Mouse (Mus musculus): ENCODE data around the gene Xntrpc. TPM values are rescaled to one million over a fixed set of nuclear protein-coding genes. Genes with fewer than 3 reads are reported as not detected.
A peak's percentile ranks its signal among the peaks of the same experiment; 100 is the strongest.
"Not testable (repeated sequence)": the region's sequence is repeated elsewhere in the genome, so short reads cannot be mapped to it uniquely, and the experiment has no call there.

The Xntrpc gene
- polyA plus RNA-seq (2015; fragmentation: Nextera tagmentation; extraction: Ambion mirVana) = 0.22 and 0.28 TPM in 2 replicates

GRCm38 (mm10) chr7:102065046-102065891 lies at the start of gene Xntrpc, which contains the start of the genes Rnf121 and Xndc1:
Xntrpc (plus strand) TSS chr7:102065713.
Rnf121 (minus strand) TSS chr7:102065469.
Xndc1 (plus strand) TSS chr7:102065511.
- peak within 1 kb of the TSS; percentile 77 for H3K4me2 ChIP-seq
- no peaks in the 10 kb centered on the region for H3K27me3 ChIP-seq
- under 1% methylated on average over 56 of the region's 56 CpGs for WGBS (ENCODE audit: insufficient replicate concordance)

GRCm38 (mm10) chr7:102016936-102017335 lies 48.6 kb upstream of the Xntrpc start:
- Histone ChIP-seq H3K9me3 (replicated peaks) (no peaks in the 10 kb centered on the region), H3K27ac (peak overlapping the region; percentile 18; the same call in 1 of the 2 replicates), H3K36me3 (peaks cover 92% of the 10 kb centered on the region), H3K4me2 (peak overlapping the region; percentile 21; the same call in 1 of the 2 replicates), H3K4me3 (replicated peaks) (0 out of 2 replicates have a peak overlapping the region, but pooled peaks have one; percentile 6), H3K9ac (no peak overlapping the region), H3K27me3 (no peaks in the 10 kb centered on the region), H3K4me1 (replicated peaks) (peaks cover 10% of the 10 kb centered on the region)
- 75% methylated on average over 4 of the region's 4 CpGs for WGBS (ENCODE audit: insufficient replicate concordance)
- no peak for ATAC-seq (ENCODE audit: low read depth)
- DNase-seq = no peak

More at GRCm38 (mm10) chr7:102065046-102065891, at the start of gene Xntrpc, which contains the start of the genes Rnf121 and Xndc1:
- Histone ChIP-seq H3K9ac (peak within 1 kb of the TSS; percentile 79), H3K4me3 (replicated peaks) (peak within 1 kb of the TSS; percentile 78), H3K36me3 (peaks cover 10% of the 10 kb centered on the region), H3K9me3 (replicated peaks) (no peaks in the 10 kb centered on the region), H3K4me1 (replicated peaks) (peaks cover 54% of the 10 kb centered on the region), H3K27ac (peak within 1 kb of the TSS; percentile 62)
- DNase-seq (peak; percentile 88), ATAC-seq (ENCODE audit: low read depth) (peak; percentile 98)

- ATAC-seq (ENCODE audit: low read depth) (no peak), DNase-seq (no peak)
- Histone ChIP-seq H3K27ac (no peak overlapping the region; the same call in 1 of the 2 replicates), H3K4me1 (replicated peaks) (peaks cover 10% of the 10 kb centered on the region), H3K36me3 (peaks cover 92% of the 10 kb centered on the region), H3K4me2 (peak overlapping the region; percentile 21; the same call in 1 of the 2 replicates), H3K9me3 (replicated peaks) (no peaks in the 10 kb centered on the region), H3K9ac (peak overlapping the region; percentile 39), H3K27me3 (no peaks in the 10 kb centered on the region), H3K4me3 (replicated peaks) (0 out of 2 replicates have a peak overlapping the region, but pooled peaks have one; percentile 6)
- WGBS (ENCODE audit: insufficient replicate concordance) = 76% methylated on average over 5 of the region's 5 CpGs
Measured at GRCm38 (mm10) chr7:102017452-102017851, 48.1 kb upstream of the Xntrpc start.

- no peaks in the 10 kb centered on the region for H3K27me3 ChIP-seq
- peaks cover 92% of the 10 kb centered on the region for H3K36me3 ChIP-seq
- peaks cover 10% of the 10 kb centered on the region for H3K4me1 ChIP-seq (replicated peaks)
- 77% methylated on average over 7 of the region's 7 CpGs for WGBS (ENCODE audit: insufficient replicate concordance)
- no peak overlapping the region for H3K4me2 ChIP-seq
- peak overlapping the region; percentile 34; the same call in 1 of the 2 replicates for H3K27ac ChIP-seq
- H3K4me3 ChIP-seq (replicated peaks) = no peak overlapping the region
- no peaks in the 10 kb centered on the region for H3K9me3 ChIP-seq (replicated peaks)
- ATAC-seq (ENCODE audit: low read depth) = no peak
- no peak overlapping the region for H3K9ac ChIP-seq
- no peak for DNase-seq
Measured at GRCm38 (mm10) chr7:102018034-102018433, 47.5 kb upstream of the Xntrpc start.

- Histone ChIP-seq H3K36me3 (peaks cover 92% of the 10 kb centered on the region), H3K4me1 (replicated peaks) (peaks cover 10% of the 10 kb centered on the region), H3K27ac (peak within 1 kb of the TSS; percentile 34; the same call in 1 of the 2 replicates), H3K9ac (peak within 1 kb of the TSS; percentile 39; the same call in 1 of the 2 replicates), H3K4me2 (peak within 1 kb of the TSS; percentile 21; the same call in 1 of the 2 replicates), H3K4me3 (replicated peaks) (0 out of 2 replicates have a peak within 1 kb of the TSS, but pooled peaks have one; percentile 6), H3K27me3 (no peaks in the 10 kb centered on the region), H3K9me3 (replicated peaks) (no peaks in the 10 kb centered on the region)
- WGBS (ENCODE audit: insufficient replicate concordance) = 81% methylated on average over 3 of the region's 3 CpGs
- ATAC-seq (ENCODE audit: low read depth) = no peak
- DNase-seq = no peak
Measured at GRCm38 (mm10) chr7:102018590-102018989, 46.9 kb upstream of the Xntrpc start, which contains the start of gene Il18bp. Il18bp (minus strand) TSS chr7:102018690.

GRCm38 (mm10) chr7:102019362-102019761 lies 46.2 kb upstream of the Xntrpc start:
- no peak overlapping the region for H3K4me2 ChIP-seq
- H3K9me3 ChIP-seq (replicated peaks) = no peaks in the 10 kb centered on the region
- peaks cover 89% of the 10 kb centered on the region for H3K36me3 ChIP-seq
- 62% methylated on average over 3 of the region's 3 CpGs for WGBS (ENCODE audit: insufficient replicate concordance)
- H3K27me3 ChIP-seq = no peaks in the 10 kb centered on the region
- H3K9ac ChIP-seq = no peak overlapping the region
- H3K4me3 ChIP-seq (replicated peaks) = no peak overlapping the region
- no peak overlapping the region for H3K27ac ChIP-seq
- ATAC-seq (ENCODE audit: low read depth) (no peak), DNase-seq (no peak)
- H3K4me1 ChIP-seq (replicated peaks) = peaks cover 10% of the 10 kb centered on the region

GRCm38 (mm10) chr7:102020934-102021333 lies 44.6 kb upstream of the Xntrpc start:
- H3K4me2 ChIP-seq; H3K4me3 ChIP-seq (replicated peaks); H3K9me3 ChIP-seq (replicated peaks); H3K27ac ChIP-seq; DNase-seq; H3K9ac ChIP-seq; ATAC-seq (ENCODE audit: low read depth); H3K27me3 ChIP-seq: not testable (repeated sequence)
- H3K36me3 ChIP-seq = peaks cover 81% of the 10 kb centered on the region
- peaks cover 16% of the 10 kb centered on the region for H3K4me1 ChIP-seq (replicated peaks)
- WGBS (ENCODE audit: insufficient replicate concordance) = 86% methylated on average over 2 of the region's 2 CpGs

- Histone ChIP-seq H3K4me1 (replicated peaks) (peaks cover 10% of the 10 kb centered on the region; the same call in 1 of the 2 replicates), H3K36me3 (peaks cover 65% of the 10 kb centered on the region), H3K4me2 (no peak overlapping the region), H3K9me3 (replicated peaks) (no peaks in the 10 kb centered on the region), H3K27ac (no peak overlapping the region), H3K27me3 (no peaks in the 10 kb centered on the region), H3K4me3 (replicated peaks) (no peak overlapping the region), H3K9ac (no peak overlapping the region)
- 87% methylated on average over 9 of the region's 9 CpGs for WGBS (ENCODE audit: insufficient replicate concordance)
- DNase-seq = no peak
- ATAC-seq (ENCODE audit: low read depth) = no peak
Measured at GRCm38 (mm10) chr7:102023821-102024220, 41.7 kb upstream of the Xntrpc start.

- H3K27ac ChIP-seq = peak overlapping the region; percentile 45; the same call in 1 of the 2 replicates
- peaks cover 8% of the 10 kb centered on the region; the same call in 1 of the 2 replicates for H3K4me1 ChIP-seq (replicated peaks)
- H3K4me2 ChIP-seq = no peak overlapping the region
- 85% methylated on average over 2 of the region's 2 CpGs for WGBS (ENCODE audit: insufficient replicate concordance)
- H3K27me3 ChIP-seq = no peaks in the 10 kb centered on the region
- no peaks in the 10 kb centered on the region for H3K9me3 ChIP-seq (replicated peaks)
- H3K4me3 ChIP-seq (replicated peaks) = no peak overlapping the region
- peaks cover 56% of the 10 kb centered on the region for H3K36me3 ChIP-seq
- ATAC-seq (ENCODE audit: low read depth) (no peak), DNase-seq (no peak)
- H3K9ac ChIP-seq = no peak overlapping the region
Measured at GRCm38 (mm10) chr7:102025187-102026119, 40.1 kb upstream of the Xntrpc start.

- Histone ChIP-seq H3K27ac (no peak overlapping the region), H3K9me3 (replicated peaks) (no peaks in the 10 kb centered on the region), H3K9ac (no peak overlapping the region), H3K27me3 (no peaks in the 10 kb centered on the region), H3K4me3 (replicated peaks) (no peak overlapping the region), H3K4me1 (replicated peaks) (no peaks in the 10 kb centered on the region), H3K4me2 (no peak overlapping the region), H3K36me3 (peaks cover 71% of the 10 kb centered on the region)
- no peak for ATAC-seq (ENCODE audit: low read depth)
- no peak for DNase-seq
- WGBS (ENCODE audit: insufficient replicate concordance) = 86% methylated on average over 1 of the region's 1 CpGs
Measured at GRCm38 (mm10) chr7:102034904-102035303, 30.6 kb upstream of the Xntrpc start.

All from liver, embryonic 13.5 days (tissue).